Mouse (Mus musculus): Measurements from ENCODE around the gene Fam131c.

The Fam131c gene

DNA sequence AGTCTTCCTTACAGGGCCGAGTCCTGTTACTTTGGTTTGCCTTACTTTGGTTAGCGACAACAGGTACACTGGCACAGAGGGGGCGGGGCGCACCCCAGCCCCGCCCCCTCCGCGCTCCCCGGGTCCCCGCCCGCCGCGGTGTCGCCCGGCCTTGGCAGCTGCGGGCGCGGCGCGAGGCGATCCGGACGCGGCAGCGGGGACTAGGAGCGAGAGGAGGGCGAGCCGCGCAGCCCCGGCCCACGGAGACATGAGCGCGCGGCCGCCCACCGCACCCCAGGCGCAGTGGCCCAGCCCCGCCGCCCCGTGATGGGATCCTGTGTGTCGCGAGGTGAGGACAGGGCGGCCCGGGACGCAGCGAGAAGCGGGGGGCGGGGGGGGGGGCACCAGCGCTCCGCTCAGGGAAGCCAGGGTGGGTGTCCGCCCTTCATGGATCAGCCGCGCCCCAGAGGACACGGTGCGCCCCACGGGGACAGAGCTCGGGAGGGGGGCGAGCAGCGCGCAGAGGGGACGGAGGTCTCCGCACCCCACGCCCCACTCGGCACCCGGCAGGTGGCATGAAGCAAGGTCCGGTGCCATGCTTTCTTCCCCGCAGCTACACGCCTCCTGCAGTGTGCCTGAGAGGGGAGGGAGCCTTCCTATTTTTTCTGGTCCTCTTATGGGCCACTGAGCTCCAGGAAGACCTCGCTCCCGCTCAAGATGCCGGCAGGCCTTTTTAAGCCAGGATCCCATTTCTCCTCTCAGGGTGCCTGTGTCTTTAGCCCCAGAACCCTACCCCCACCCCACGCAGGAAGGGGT is at the start of gene Fam131c:
Gene Fam131c (plus strand): TSS at position 224 of the 795 bp plus-strand sequence.
- DNase-seq (ENCODE audit: low spot score) = no peak

- no peak for DNase-seq (ENCODE audit: low spot score)
Measured at GRCm38 (mm10) chr4:141322526-141322925, 45.5 kb upstream of the Fam131c start.

- no peak for DNase-seq (ENCODE audit: low spot score)
Measured at GRCm38 (mm10) chr4:141324771-141325191, 43.2 kb upstream of the Fam131c start.

DNA sequence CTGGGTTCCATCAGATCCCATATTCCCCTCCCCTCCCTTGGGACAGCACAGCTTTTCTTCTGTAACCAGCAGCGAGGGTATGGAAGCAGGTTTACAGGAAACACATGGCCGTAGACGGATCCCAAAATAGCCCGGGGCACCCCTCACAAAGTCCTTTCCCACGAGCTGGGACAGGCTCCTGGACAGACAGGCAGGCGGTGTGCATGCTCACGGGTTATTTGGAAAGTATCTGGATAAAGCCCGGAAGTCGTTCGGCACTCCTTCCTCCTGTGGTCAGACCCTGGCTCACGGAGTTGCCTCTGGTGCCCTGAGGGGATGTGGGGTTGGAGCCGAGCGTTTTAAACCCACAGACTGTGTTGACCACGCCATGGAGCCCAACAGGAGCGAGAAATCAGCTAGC is 42.4 kb upstream of the Fam131c start:
- no peak for DNase-seq (ENCODE audit: low spot score)

DNA sequence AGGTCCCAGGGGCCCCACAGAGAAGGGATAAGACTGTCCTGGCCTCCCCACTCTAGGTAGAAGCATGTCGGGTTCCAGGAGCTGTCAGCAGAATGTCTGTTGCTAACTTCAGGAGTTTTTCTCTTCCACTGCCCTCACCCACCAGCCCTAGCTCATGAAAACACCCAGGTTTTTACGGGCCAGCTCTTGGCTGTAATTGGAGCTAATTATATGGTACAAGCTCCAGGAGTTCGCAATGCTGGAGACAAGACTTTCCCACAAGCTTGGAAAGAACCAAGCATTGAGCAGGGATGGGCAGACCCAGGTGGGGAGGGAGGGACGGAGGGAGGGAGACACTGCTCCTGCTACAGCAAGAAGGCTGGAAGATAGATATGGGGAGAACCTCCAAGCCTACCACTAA is 40.9 kb upstream of the Fam131c start:
- DNase-seq (ENCODE audit: low spot score) = no peak

DNA sequence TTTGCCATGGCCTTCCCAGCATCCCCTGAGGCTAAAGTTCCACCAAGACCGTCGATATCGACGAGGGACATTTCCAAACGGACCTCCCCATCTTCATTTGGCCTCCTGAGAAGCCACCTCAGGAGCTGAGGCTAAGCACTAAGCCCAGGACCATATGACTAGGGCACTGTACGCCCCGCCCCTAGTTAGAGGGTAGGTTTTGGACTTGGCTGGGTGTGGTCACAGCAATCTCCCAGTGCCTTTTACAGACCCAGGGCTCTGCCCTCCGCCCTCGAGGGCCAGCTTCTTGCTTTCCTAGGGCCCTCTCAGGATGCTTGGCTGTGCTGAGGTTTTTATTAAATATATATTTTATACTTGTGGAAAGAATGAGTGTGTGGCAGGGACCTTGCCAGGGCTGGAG is 39.3 kb upstream of the Fam131c start:
- no peak for DNase-seq (ENCODE audit: low spot score)

- DNase-seq (ENCODE audit: low spot score) = no peak
Measured at GRCm38 (mm10) chr4:141329968-141330367, 38.1 kb upstream of the Fam131c start.

DNA sequence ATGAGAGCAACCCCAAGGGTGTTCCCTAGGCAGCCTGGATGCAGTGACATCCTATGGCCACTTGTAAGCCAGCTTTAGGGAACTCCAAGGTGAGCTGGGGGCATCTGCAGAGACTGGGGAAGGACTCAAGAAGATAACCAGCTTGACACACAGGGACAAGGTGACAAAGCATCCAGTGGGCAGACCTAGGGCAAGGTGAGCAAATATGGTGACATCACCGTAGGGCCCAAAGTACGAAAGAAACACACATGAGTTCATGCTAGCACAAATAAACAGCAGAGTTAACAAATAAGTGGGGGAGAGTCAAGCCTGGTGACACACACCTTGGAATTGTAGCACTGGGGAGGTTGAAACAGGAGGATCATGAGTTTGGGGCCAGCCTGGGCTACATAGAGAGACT is 36.6 kb upstream of the Fam131c start:
- no peak for DNase-seq (ENCODE audit: low spot score)

- DNase-seq (ENCODE audit: low spot score) = no peak
Measured at GRCm38 (mm10) chr4:141332258-141332657, 35.8 kb upstream of the Fam131c start.

- DNase-seq (ENCODE audit: low spot score) = no peak
Measured at GRCm38 (mm10) chr4:141334695-141335094, 33.3 kb upstream of the Fam131c start.

DNA sequence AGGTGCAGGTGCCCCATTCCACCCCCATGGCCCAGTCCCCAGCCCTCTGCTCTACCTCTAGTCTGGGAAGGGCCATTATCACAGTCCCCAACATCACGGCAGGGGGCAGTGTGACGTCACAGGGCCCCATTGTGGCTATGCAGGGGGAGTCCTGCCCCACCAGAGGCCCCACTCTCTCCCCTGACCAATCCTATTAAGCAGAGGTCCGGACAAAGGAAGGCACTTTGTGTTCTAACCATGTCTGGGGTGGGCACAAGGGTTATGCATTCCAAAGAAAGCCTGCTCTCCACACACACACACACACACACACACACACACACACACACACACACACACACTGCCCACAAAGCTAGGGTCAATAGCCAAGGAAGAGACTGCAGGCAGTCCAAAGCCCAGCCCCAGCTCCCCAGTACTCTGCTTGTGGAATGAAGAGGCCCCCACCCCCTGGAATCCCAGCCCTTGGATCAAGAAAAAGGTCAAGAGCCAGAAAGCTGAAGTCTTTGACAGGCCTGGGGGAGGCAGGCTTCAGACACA is 32.7 kb upstream of the Fam131c start:
- DNase-seq (ENCODE audit: low spot score) = no peak

- DNase-seq (ENCODE audit: low spot score) = no peak
Measured at GRCm38 (mm10) chr4:141336196-141336595, 31.8 kb upstream of the Fam131c start.

DNA sequence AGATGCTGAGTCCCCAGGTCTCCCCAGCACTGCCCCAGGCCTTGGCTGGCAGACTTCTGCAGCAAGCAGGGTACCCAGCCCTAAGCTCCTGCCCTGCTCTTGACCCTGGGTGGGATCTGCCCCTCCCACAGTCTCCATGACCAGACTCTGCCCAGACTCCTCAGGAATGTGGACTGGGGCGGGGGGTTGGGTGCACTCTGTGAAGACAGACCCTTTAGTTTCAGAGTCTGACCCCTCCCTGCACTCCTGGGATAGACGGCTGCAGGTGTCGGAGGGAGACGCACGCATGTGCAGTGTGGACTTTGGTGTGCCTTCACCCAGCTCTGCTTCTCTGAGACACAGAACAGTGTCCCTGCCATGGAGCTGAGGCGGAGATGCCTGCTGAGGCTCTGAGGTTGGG is 30.0 kb upstream of the Fam131c start:
- no peak for DNase-seq (ENCODE audit: low spot score)

- DNase-seq (ENCODE audit: low spot score) = no peak
Measured at GRCm38 (mm10) chr4:141338853-141339252, 29.2 kb upstream of the Fam131c start.

GRCm38 (mm10) chr4:141341477-141341876 is 26.5 kb upstream of the Fam131c start:
- DNase-seq (ENCODE audit: low spot score) = no peak

DNA sequence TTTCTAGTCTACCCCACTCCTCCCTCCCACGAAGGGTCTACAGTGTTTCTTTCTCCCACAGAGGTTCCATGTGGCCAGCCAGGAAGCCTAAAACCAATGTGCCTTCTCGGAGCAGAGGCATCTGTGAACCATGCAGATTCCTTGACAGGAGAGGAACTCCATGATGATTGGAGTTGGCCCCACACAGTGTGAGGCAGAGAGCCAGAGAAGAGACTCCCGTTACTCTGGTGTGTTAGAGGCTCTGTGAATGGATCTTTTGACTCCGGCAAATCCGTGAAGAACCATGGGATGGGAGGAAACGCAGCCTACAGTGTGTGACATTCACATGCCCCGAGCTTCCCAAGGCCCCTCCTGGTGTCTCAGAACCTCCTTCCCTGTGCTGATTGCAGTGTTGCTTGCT is 24.5 kb upstream of the Fam131c start:
- no peak for DNase-seq (ENCODE audit: low spot score)

DNA sequence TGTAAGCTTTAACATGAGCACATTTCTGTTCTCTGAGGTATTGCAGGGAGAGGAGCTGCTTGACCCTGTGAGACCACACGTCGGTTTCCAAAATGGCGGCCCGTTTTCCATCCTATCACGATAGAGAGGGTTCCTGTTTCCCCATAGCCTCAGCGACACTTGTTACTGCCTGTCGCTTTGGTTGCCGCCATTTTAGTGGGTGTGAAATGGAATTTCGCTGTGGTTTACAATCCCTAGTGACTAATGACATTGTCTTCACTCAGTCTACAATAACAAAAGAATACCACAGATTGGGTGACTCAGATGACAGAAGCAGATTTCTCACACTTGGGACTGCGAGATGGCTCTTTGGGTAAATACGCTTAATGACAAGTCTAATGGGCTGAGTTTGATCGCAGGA is 22.8 kb upstream of the Fam131c start:
- no peak for DNase-seq (ENCODE audit: low spot score)

- no peak for DNase-seq (ENCODE audit: low spot score)
Measured at GRCm38 (mm10) chr4:141347365-141347797, 20.6 kb upstream of the Fam131c start.

GRCm38 (mm10) chr4:141348616-141349015 is 19.4 kb upstream of the Fam131c start:
- no peak for DNase-seq (ENCODE audit: low spot score)

- DNase-seq (ENCODE audit: low spot score) = no peak
Measured at GRCm38 (mm10) chr4:141350015-141350414, 18.0 kb upstream of the Fam131c start.

GRCm38 (mm10) chr4:141351972-141352371 is 16.0 kb upstream of the Fam131c start:
- DNase-seq (ENCODE audit: low spot score) = no peak

- DNase-seq (ENCODE audit: low spot score) = no peak
Measured at GRCm38 (mm10) chr4:141352986-141353385, 15.0 kb upstream of the Fam131c start.

GRCm38 (mm10) chr4:141353868-141354267 is 14.2 kb upstream of the Fam131c start:
- DNase-seq (ENCODE audit: low spot score) = no peak

- DNase-seq (ENCODE audit: low spot score) = no peak
Measured at GRCm38 (mm10) chr4:141357811-141358210, 10.2 kb upstream of the Fam131c start.
